Mouse (Mus musculus) megakaryocyte, embryonic 14.5 days (primary cell): Measurements from ENCODE around the gene Aspdh. TPM values are rescaled to one million over a fixed set of nuclear protein-coding genes. Genes with fewer than 3 reads are reported as not detected.

ENCODE experiments used
- H3K27me3 ChIP-seq: replicated peaks from 2 replicates; pipeline ENCODE3; 2012; ENCODE audit warnings: inconsistent platforms
- H3K36me3 ChIP-seq: replicated peaks from 2 replicates; pipeline ENCODE3; 2012; ENCODE audit warnings: low read length, inconsistent platforms, mixed read lengths
- H3K4me1 ChIP-seq: 2 replicates; pipeline ENCODE4 v1.6.1; 2012; ENCODE audit warnings: inconsistent platforms
- H3K4me3 ChIP-seq: replicated peaks from 2 replicates; pipeline ENCODE3; 2012; ENCODE audit warnings: moderate library complexity, mild to moderate bottlenecking, inconsistent platforms
- H3K9me3 ChIP-seq: 2 replicates; pipeline ENCODE4 v1.6.1; 2012; ENCODE audit warnings: inconsistent platforms
- FLI1 ChIP-seq: IDR thresholded peaks from 2 replicates; pipeline ENCODE4 v1.6.1; 2012; ENCODE audit warnings: low read length, inconsistent platforms, mixed read lengths
- GATA1 ChIP-seq: IDR thresholded peaks from 3 replicates; pipeline ENCODE4 v1.6.1; 2012; ENCODE audit warnings: mixed read lengths, low read length, inconsistent platforms, borderline replicate concordance
- polyA plus RNA-seq: library from polyadenylated mRNA; stranded (reverse); fragments of >175 nt; gene quantifications from 2 replicates; pipeline ENCODE4 v1.2.3, GENCODE M21; 2012; ENCODE audit warnings: low replicate concordance; ENCODE audit not compliant: insufficient read depth

Gene Aspdh
- polyA plus RNA-seq, 1 experiment, result not detected

DNA sequence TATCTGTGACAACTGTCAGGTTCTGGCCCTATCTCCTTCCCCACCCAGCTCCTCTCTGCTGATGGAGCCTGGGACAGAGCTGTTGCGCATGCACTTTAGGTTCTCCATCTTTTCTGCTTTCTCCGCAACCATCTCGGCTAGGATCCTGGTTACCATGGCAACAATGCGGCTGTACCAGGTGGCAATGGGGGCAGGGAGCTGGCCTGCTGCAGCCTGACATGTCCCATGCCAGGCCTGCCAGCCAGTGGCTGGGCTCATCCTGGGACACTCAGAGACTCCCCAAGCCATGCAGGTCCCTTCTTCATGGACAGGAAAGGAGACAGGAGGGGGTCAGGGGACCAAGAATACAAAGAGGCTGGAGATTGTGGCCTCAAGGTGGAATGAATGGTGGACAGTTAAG, 680 bp upstream of the Aspdh start:
- H3K27me3 ChIP-seq, result peaks cover 65% of the 10 kb centered on the region
- no peak overlapping the region for H3K4me3 ChIP-seq
- peaks cover 43% of the 10 kb centered on the region for H3K4me1 ChIP-seq
- TF ChIP-seq GATA1 (no peak), FLI1 (no peak)
- peaks cover 7% of the 10 kb centered on the region for H3K36me3 ChIP-seq
- peaks cover 15% of the 10 kb centered on the region for H3K9me3 ChIP-seq

DNA sequence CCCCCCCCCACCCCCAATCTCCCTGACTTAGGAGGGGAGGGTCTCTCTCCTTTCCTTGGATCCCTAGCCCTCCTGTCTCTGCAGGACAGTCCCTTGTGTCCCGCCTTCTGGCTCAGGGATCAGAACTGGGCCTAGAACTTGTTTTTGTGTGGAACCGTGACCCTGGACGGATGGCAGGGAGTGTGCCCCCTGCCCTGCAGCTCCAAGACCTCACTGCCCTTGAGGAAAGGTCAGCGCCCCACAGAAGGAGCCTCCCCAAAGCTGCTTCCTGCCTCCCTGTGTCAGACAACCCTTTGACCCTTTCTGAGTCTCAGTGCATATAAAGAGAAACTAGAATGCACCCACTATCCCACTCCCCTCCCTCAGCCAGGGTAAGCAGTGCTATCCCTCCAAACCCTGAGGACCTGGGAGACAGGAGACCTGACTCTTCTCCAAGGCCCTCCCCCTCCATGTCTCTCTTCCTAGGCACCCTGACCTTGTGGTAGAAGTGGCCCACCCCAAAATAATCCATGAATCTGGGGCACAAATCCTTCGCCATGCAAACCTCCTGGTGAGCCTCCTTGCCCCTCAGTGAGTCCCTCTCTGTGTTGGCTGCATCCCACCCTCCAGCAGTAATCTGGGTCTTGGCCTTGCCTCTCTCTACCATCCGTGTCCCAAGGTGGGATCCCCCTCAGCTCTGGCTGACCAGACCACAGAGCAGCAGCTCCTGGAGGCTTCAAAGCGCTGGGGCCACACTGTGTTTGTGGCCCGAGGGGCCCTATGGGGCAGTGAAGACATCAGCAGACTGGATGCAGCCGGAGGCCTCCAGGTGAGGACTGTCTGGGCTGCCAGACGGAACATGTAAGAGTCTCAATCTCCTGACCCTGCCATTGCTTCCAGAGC, 1.1 kb downstream of the Aspdh start:
- peaks cover 48% of the 10 kb centered on the region for H3K27me3 ChIP-seq
- H3K36me3 ChIP-seq, result peaks cover 24% of the 10 kb centered on the region
- H3K9me3 ChIP-seq, result peaks cover 10% of the 10 kb centered on the region
- no peak overlapping the region for H3K4me3 ChIP-seq
- peaks cover 60% of the 10 kb centered on the region for H3K4me1 ChIP-seq
- TF ChIP-seq GATA1 (no peak), FLI1 (no peak)

- peaks cover 55% of the 10 kb centered on the region for H3K4me1 ChIP-seq
Observed at GRCm38 (mm10) chr7:44466888-44467311, 1.7 kb downstream of the Aspdh start.

DNA sequence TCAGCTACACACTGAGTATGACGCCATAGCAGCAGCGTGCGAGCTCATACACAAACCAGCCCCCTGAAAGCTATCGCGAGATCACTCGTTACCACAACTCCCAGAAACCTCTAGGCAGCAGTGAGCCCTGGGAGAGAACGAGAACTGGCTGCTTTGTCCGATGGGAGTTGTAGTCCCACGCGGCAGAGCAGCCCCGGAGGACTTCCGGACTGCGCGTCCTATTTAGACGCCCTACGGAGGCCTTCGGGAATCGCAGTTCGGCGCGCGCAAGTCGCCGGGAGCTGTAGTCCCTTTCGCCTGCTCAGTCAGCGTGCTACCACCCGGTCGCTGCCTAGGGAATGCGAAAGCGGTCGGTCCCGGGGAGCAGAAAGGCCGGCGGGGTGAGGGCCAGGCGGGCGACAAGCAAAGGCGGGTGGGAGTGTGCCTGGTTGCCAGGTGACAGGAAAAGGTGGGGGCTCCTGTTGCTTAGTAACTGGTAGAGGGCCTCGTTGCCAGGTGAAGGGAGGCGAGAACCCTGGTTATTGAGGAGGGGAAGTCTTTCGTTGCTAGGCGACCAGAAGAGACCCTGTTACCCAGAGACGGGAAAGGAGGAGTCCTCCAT, 2.7 kb downstream of the Aspdh start, which contains the start of gene Josd2:
Gene Josd2 (plus strand): TSS at position 170 of the 601 bp plus-strand sequence.
- Histone ChIP-seq H3K9me3 (no peaks in the 10 kb centered on the region), H3K36me3 (peaks cover 26% of the 10 kb centered on the region), H3K4me3 (peak within 1 kb of the TSS; percentile 96), H3K4me1 (peaks cover 48% of the 10 kb centered on the region), H3K27me3 (peaks cover 34% of the 10 kb centered on the region)
- no peak for TF ChIP-seq GATA1
- no peak for TF ChIP-seq FLI1

More at GRCm38 (mm10) chr7:44466888-44467311, 1.7 kb downstream of the Aspdh start:
- Histone ChIP-seq H3K4me3 (peak overlapping the region; percentile 71), H3K36me3 (peaks cover 26% of the 10 kb centered on the region), H3K9me3 (0 out of 2 replicates have a peak, but pooled peaks cover 4% of the 10 kb centered on the region), H3K27me3 (peaks cover 42% of the 10 kb centered on the region)
- no peak for TF ChIP-seq GATA1
- no peak for TF ChIP-seq FLI1

GRCm38 (mm10) chr7:44468644-44469285, 3.6 kb downstream of the Aspdh start:
- peak overlapping the region; percentile 96 for H3K4me3 ChIP-seq
- TF ChIP-seq GATA1 (no peak), FLI1 (no peak)
- peaks cover 32% of the 10 kb centered on the region for H3K27me3 ChIP-seq
- peaks cover 54% of the 10 kb centered on the region for H3K4me1 ChIP-seq
- no peaks in the 10 kb centered on the region for H3K9me3 ChIP-seq
- H3K36me3 ChIP-seq, result peaks cover 26% of the 10 kb centered on the region

- peaks cover 63% of the 10 kb centered on the region for H3K4me1 ChIP-seq
- peaks cover 26% of the 10 kb centered on the region for H3K36me3 ChIP-seq
- H3K4me3 ChIP-seq, result peak overlapping the region; percentile 28
- no peaks in the 10 kb centered on the region for H3K9me3 ChIP-seq
- TF ChIP-seq FLI1, result no peak
- TF ChIP-seq GATA1, result no peak
- H3K27me3 ChIP-seq, result peaks cover 30% of the 10 kb centered on the region
Observed at GRCm38 (mm10) chr7:44469677-44470675, 4.8 kb downstream of the Aspdh start.

DNA sequence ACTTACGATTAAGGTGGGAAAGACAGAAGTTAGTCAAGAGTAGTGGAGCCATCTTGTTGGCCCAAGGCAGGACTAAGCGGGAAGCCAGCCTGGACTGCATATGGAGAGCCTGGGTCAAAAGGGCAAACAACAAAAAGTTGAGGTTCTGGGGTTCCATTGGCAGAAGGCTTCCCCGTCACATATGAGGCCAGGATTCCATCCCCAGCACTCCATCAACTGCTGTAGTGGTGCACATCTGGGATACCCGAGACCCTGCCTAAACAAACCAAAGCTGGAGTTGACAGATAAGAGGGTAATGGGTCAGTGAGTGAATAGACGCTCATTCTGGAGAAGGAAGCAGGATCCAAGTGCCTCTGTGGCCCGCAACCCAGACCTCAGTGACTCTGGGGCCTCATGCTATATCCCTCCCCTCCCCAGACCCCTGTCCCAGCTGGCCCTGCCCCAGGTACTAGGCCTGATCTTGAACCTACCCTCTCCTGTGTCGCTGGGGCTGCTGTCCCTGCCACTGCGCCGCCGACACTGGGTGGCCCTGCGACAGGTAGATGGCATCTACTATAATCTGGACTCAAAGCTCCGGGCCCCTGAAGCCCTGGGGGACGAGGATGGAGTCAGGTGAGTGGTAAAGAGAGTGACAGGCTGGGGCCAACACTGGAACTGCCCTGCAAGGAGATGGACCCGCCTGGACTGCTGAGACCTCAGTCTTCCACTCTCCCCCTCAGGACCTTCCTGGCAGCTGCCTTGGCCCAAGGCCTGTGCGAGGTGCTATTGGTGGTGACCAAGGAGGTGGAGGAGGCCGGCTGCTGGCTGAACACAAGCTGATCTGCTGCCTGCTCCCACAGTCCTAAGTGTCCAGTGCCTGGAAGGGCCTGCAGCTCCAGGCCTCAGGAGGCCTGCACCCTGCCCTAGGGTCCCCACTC, 5.8 kb downstream of the Aspdh start:
- H3K9me3 ChIP-seq, result no peaks in the 10 kb centered on the region
- H3K4me3 ChIP-seq, result no peak overlapping the region
- peaks cover 70% of the 10 kb centered on the region for H3K4me1 ChIP-seq
- TF ChIP-seq GATA1, result no peak
- TF ChIP-seq FLI1, result no peak
- peaks cover 33% of the 10 kb centered on the region for H3K27me3 ChIP-seq
- peaks cover 26% of the 10 kb centered on the region for H3K36me3 ChIP-seq
